Mouse (Mus musculus): Measurements from ENCODE around the gene Ms4a6b. TPM values are rescaled to one million over a fixed set of nuclear protein-coding genes. Genes with fewer than 3 reads are reported as not detected.
"Not testable (repeated sequence)": the region's sequence is repeated elsewhere in the genome, so short reads cannot be mapped to it uniquely, and the experiment has no call there.

Ms4a6b gene
- 6.0 and 15.7 TPM in 2 replicates for polyA plus RNA-seq (2011; ENCODE audit: insufficient read depth, insufficient read length, low replicate concordance, missing spikeins)

DNA sequence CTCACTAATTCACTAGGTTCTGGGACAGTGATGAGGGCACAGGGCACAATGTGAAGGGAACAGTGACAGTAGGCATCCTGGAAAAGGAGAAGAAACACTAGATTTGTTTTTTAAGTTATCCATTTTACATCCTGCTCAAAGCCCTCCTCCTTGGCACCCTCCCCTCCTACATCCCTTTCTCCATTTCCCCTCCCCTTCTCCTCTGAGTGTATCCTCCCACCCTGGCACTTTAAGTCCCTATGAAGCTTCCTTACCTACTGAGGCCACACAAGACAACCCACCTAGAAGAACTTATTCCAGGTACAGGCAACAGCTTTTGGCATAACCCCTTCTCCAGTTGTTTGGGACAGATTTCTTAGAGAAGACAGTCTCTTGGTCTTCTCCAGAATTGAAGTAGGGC is at the start of gene Ms4a6b:
TSS of gene Ms4a6b (plus strand) at position 267 of the 400 bp plus-strand sequence.
- TF ChIP-seq CTCF (IDR thresholded peaks at IDR 0.05; ENCODE audit: control insufficient read depth, insufficient read depth, low read length) (no peak), POLR2A (IDR thresholded peaks at IDR 0.05; ENCODE audit: borderline replicate concordance, control insufficient read depth, low read depth, low read length) (no peak)
- peaks cover 1% of the 10 kb centered on the region; the same call in 1 of the 2 replicates for H3K4me1 ChIP-seq (ENCODE audit: control insufficient read depth, insufficient read depth, low read length)
- no peak within 1 kb of the TSS for H3K4me3 ChIP-seq (replicated peaks; ENCODE audit: control insufficient read depth, low read depth, low read length)
- H3K27ac ChIP-seq (ENCODE audit: control insufficient read depth, insufficient read depth, low read depth, low read length, poor library complexity), result no peak within 1 kb of the TSS

DNA sequence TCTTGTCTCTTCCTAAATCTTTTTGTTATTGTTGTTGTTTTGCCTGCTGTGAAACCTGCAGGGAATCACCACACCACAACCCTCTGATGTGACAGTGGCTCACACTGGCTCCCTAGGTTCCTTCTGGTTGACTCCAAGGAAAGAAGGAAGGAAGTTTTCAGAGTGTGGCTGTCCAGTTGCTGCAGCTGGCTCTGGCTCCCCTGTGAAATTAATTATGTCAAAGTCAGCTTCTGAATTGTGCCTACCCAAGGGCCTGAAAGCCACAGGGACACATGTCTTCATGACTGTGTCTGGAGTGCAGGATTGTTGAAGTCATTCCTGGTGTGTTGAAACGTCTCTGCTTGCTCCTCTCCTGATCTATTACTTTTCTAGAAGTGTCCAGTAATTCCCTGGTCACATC is 48.0 kb upstream of the Ms4a6b start:
- 17% methylated on average over 1 of the region's 1 CpGs for WGBS
- not testable (repeated sequence) for H3K27ac ChIP-seq (ENCODE audit: control insufficient read depth, insufficient read depth, low read depth, low read length, poor library complexity); H3K4me1 ChIP-seq (ENCODE audit: control insufficient read depth, insufficient read depth, low read length); H3K4me3 ChIP-seq (replicated peaks; ENCODE audit: control insufficient read depth, low read depth, low read length)

DNA sequence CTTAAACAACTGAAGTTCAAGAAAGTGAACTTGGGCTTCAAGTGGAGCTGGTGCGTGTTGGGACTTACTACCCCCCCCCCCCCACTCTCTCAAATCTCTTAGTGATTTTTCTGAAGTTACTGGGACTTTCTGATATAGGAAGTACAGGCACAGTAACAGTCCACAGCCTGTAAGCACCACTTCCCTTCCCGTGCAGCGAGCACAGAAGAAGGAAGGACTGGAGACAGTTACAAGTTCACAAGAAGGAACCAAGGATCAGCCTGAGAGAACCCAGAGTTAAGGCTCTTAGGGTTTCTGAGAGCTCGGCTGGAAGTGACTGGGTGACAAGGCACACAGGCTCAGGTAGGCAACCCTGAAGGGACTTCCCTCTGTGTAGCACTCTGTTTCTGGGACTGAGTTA is 47.1 kb upstream of the Ms4a6b start, which contains the start of gene Ms4a6c:
TSS of gene Ms4a6c (plus strand) at position 152 of the 400 bp plus-strand sequence.
- peak within 1 kb of the TSS; percentile 45 for H3K4me3 ChIP-seq (replicated peaks; ENCODE audit: control insufficient read depth, low read depth, low read length)
- H3K27ac ChIP-seq (ENCODE audit: control insufficient read depth, insufficient read depth, low read depth, low read length, poor library complexity), result peak within 1 kb of the TSS; percentile 35; the same call in 1 of the 2 replicates
- WGBS, result 5% methylated on average over 4 of the region's 4 CpGs
- H3K4me1 ChIP-seq (ENCODE audit: control insufficient read depth, insufficient read depth, low read length), result not testable (repeated sequence)

DNA sequence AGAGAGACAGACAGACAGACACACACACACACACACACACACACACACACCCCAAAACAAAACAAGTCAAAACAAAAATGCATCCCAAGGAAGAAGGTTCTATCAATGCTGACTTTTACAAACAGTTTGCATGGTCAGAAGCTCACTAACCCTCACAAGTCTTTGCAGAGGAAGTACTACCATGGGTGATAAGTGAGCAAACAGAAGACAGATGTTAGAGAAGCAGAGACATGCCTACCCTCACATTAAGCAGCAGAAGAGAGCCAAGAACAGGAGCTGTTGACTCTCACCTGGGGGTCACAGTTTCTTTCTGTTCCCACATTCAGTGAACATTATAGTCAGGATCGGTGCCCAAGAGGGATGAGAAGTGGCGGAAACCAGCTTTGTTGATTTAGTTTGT is 36.6 kb upstream of the Ms4a6b start:
- 83% methylated on average over 2 of the region's 2 CpGs for WGBS
- no peak for TF ChIP-seq POLR2A (IDR thresholded peaks at IDR 0.05; ENCODE audit: borderline replicate concordance, control insufficient read depth, low read depth, low read length)
- TF ChIP-seq CTCF (IDR thresholded peaks at IDR 0.05; ENCODE audit: control insufficient read depth, insufficient read depth, low read length), result no peak

DNA sequence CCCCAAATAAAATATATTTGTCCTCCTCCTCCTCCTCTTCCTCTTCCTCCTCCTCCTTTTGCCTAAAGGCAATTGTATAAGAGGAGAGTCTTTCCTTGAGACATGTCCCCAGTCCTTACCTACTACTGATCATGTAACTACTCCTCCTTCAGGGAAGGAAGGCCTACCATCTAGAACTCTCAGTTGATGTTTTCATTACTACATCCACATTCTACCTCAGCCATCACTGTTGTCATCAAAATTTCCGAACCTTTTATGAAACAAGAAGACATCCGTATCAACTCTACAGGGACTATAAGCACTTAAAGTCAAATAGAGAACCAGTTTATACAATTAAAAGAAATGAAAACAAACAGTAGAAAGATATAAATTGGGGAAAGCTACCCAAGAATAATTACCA is 33.6 kb upstream of the Ms4a6b start:
- H3K27ac ChIP-seq (ENCODE audit: control insufficient read depth, insufficient read depth, low read depth, low read length, poor library complexity), result no peak overlapping the region

More for the DNA sequence above, 36.6 kb upstream of the Ms4a6b start:
- Histone ChIP-seq H3K27ac (ENCODE audit: control insufficient read depth, insufficient read depth, low read depth, low read length, poor library complexity) (no peak overlapping the region), H3K4me3 (replicated peaks; ENCODE audit: control insufficient read depth, low read depth, low read length) (no peak overlapping the region), H3K4me1 (ENCODE audit: control insufficient read depth, insufficient read depth, low read length) (peaks cover 2% of the 10 kb centered on the region)

DNA sequence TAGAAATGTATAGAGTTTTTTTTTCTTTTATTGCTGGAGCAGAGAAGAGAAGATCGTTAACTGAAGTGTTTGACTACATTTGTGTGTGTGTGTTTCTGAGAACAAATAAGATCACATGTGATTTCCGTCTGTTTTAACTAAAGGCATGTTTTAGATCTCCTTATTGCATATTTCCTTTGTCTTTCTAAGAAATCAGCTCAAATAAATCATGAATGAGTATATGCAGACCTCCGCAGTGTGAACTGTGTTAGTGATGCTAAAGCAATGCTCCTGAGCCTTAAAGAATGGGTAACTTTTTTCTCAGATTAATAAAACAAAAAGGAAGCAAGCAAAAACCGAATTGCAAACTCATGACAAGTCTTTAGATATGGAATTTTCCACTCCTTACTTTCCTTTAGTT is 32.4 kb upstream of the Ms4a6b start:
- WGBS, result 40% methylated on average over 4 of the region's 4 CpGs
- peaks cover 2% of the 10 kb centered on the region for H3K4me1 ChIP-seq (ENCODE audit: control insufficient read depth, insufficient read depth, low read length)
- H3K27ac ChIP-seq (ENCODE audit: control insufficient read depth, insufficient read depth, low read depth, low read length, poor library complexity), result no peak overlapping the region; the same call in 1 of the 2 replicates
- TF ChIP-seq CTCF (IDR thresholded peaks at IDR 0.05; ENCODE audit: control insufficient read depth, insufficient read depth, low read length), result no peak
- no peak for TF ChIP-seq POLR2A (IDR thresholded peaks at IDR 0.05; ENCODE audit: borderline replicate concordance, control insufficient read depth, low read depth, low read length)
- peak overlapping the region; percentile 21 for H3K4me3 ChIP-seq (replicated peaks; ENCODE audit: control insufficient read depth, low read depth, low read length)

More for the DNA sequence above, 33.6 kb upstream of the Ms4a6b start:
- 84% methylated on average over 2 of the region's 2 CpGs for WGBS
- Histone ChIP-seq H3K4me1 (ENCODE audit: control insufficient read depth, insufficient read depth, low read length) (peaks cover 2% of the 10 kb centered on the region), H3K4me3 (replicated peaks; ENCODE audit: control insufficient read depth, low read depth, low read length) (no peak overlapping the region)
- TF ChIP-seq POLR2A (IDR thresholded peaks at IDR 0.05; ENCODE audit: borderline replicate concordance, control insufficient read depth, low read depth, low read length) (no peak), CTCF (IDR thresholded peaks at IDR 0.05; ENCODE audit: control insufficient read depth, insufficient read depth, low read length) (no peak)

DNA sequence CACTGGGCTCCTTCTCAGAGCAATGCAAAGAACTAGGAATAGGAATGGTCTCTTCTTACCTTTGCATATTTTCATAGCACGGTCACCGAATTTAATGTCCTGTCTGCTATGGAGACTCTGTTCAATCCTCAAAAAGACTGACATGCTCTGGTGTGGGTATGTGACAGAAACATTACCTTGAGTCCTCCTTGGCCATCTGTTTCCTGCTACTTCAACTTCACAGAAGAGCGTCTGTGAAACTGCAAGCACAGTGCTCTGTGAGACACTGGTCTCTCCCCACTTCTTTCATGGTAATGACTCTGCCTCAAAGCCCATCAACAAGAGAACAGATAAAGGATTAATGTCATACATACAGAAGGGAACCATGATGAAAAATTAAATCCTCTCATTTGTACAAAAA is 31.9 kb upstream of the Ms4a6b start:
- H3K4me1 ChIP-seq (ENCODE audit: control insufficient read depth, insufficient read depth, low read length), result peaks cover 2% of the 10 kb centered on the region
- no peak for TF ChIP-seq POLR2A (IDR thresholded peaks at IDR 0.05; ENCODE audit: borderline replicate concordance, control insufficient read depth, low read depth, low read length)
- H3K27ac ChIP-seq (ENCODE audit: control insufficient read depth, insufficient read depth, low read depth, low read length, poor library complexity), result peak overlapping the region; percentile 33; the same call in 1 of the 2 replicates
- WGBS, result 18% methylated on average over 3 of the region's 3 CpGs
- H3K4me3 ChIP-seq (replicated peaks; ENCODE audit: control insufficient read depth, low read depth, low read length), result peak overlapping the region; percentile 30

DNA sequence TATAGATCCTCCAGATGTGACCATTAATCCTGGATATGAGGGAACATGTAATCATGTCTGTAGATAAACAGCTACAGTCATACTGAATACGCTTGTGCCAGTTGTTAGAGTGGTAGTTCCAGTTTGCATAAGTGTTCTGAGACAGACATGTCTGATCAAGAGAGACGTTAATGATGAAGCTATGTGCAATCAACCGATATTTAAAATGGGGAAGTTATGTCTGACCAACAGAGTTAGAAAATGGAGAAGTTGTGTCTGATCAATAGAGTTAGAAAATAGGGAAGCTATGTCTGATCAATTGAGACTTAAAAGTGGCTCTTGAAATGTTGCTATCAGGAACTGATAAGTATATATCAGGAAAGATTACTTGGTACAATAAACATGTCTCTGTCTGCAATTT is 31.0 kb upstream of the Ms4a6b start:
- TF ChIP-seq POLR2A (IDR thresholded peaks at IDR 0.05; ENCODE audit: borderline replicate concordance, control insufficient read depth, low read depth, low read length) (no peak), CTCF (IDR thresholded peaks at IDR 0.05; ENCODE audit: control insufficient read depth, insufficient read depth, low read length) (no peak)
- 9% methylated on average over 3 of the region's 3 CpGs for WGBS
- H3K4me1 ChIP-seq (ENCODE audit: control insufficient read depth, insufficient read depth, low read length), result peaks cover 2% of the 10 kb centered on the region
- H3K27ac ChIP-seq (ENCODE audit: control insufficient read depth, insufficient read depth, low read depth, low read length, poor library complexity), result no peak overlapping the region
- H3K4me3 ChIP-seq (replicated peaks; ENCODE audit: control insufficient read depth, low read depth, low read length), result no peak overlapping the region

DNA sequence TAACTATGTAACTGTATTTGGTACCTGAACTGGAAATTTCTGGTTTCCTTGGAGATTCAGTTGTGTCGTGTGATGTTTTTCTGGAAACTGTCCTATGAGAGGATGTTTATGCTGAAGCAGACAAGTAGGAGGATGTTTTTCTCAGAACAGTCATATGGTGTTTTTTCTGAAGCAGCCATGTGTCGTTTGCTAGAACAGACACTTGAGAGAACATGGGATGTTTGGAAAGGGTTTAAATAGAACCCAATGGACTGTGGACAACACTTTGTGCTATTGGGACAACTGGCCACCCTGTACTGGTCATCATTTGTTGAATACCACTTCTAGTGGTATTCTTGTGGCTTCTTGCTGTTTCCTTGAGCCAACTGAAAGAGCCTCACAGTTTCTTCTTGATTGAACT is 30.6 kb upstream of the Ms4a6b start, which contains the start of gene Gm8369:
TSS of gene Gm8369 (plus strand) at position 193 of the 400 bp plus-strand sequence.
- Histone ChIP-seq H3K27ac (ENCODE audit: control insufficient read depth, insufficient read depth, low read depth, low read length, poor library complexity) (peak within 1 kb of the TSS; percentile 76; the same call in 1 of the 2 replicates), H3K4me1 (ENCODE audit: control insufficient read depth, insufficient read depth, low read length) (peaks cover 2% of the 10 kb centered on the region), H3K4me3 (replicated peaks; ENCODE audit: control insufficient read depth, low read depth, low read length) (no peak within 1 kb of the TSS)
- TF ChIP-seq CTCF (IDR thresholded peaks at IDR 0.05; ENCODE audit: control insufficient read depth, insufficient read depth, low read length) (no peak), POLR2A (IDR thresholded peaks at IDR 0.05; ENCODE audit: borderline replicate concordance, control insufficient read depth, low read depth, low read length) (no peak)
- WGBS, result 50% methylated on average over 2 of the region's 2 CpGs
